Mouse (Mus musculus) bone marrow, adult 2 months (tissue): ENCODE data around the gene Gm42517.

Experiments
- CTCF ChIP-seq: fragments of 200-500 bp; IDR thresholded peaks from 2 replicates; pipeline ENCODE4 v1.5.1; 2011; ENCODE audit warnings: low read length, control low read depth; ENCODE audit not compliant: control insufficient read depth, insufficient read depth
- POLR2A ChIP-seq: fragments of 200-500 bp; IDR thresholded peaks from 2 replicates; pipeline ENCODE4 v1.6.1; 2011; ENCODE audit warnings: low read depth, mild to moderate bottlenecking, control low read depth, low read length, borderline replicate concordance; ENCODE audit not compliant: control insufficient read depth

DNA sequence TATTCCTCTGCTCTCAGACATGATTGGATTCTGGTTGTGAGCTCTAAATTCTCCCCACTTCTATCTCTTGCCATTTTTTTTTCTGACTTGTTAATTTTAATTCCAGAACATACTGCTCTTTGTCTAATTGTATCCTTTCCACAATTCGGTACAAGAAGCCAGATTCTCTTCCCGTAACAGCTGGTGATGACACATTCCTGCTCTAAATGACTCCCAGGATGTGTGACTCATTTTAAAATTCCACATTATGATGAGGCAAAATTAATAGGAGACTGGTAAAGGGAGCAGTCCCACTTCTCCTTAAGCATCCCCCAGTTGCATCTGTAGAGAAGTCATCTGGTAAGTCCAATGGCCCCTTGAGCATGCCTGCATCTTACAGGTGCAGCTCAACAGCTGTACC is 17.9 kb upstream of the Gm42517 start:
- TF ChIP-seq POLR2A (no peak), CTCF (no peak)
